9 mouse cellular contexts compared by ENCODE assay signal in genomic region chr1:86381027-86381426, GRCm38 (mm10). TPM values are rescaled to one million over a fixed set of nuclear protein-coding genes. Genes with fewer than 3 reads are reported as not detected.
A peak's percentile ranks its signal among the peaks of the same experiment; 100 is the strongest.
DNase-seq lines count a peak whose midpoint lies in the region; ATAC-seq and TF ChIP-seq lines count a peak whose summit lies in the region.
"Had no signal": no experiment of that assay in that cellular context is flagged by ENCODE, and none has a peak within 500 bp of the region (broad histone marks: within the 10 kb centered on the region; RNA-seq: fewer than 3 reads in every experiment).

No protein-coding gene starts in this region.

- ATAC-seq in forebrain, embryonic 16.5 days = 0 out of 2 replicates have a peak, but pooled peaks have one; percentile 38
- peak; percentile 47 for ATAC-seq in intestine, embryonic 16.5 days
- ATAC-seq in liver, embryonic 12.5 days = peak; percentile 72
- peak; percentile 76 for ATAC-seq in neutrophil, adult 5-6 weeks (ENCODE audit: extremely low read depth, insufficient number of reproducible peaks, low FRiP score, poor library complexity, severe bottlenecking)

- no peaks in the 10 kb centered on the region for H3K79me2 ChIP-seq in C2C12 (ENCODE audit: control insufficient read depth, insufficient read depth)

- peak; percentile 78 for DNase-seq in ES-E14 (ENCODE audit: low read depth, low spot score)
- DNase-seq in c-Kit-positive CD71-positive TER-119-positive erythroid progenitor cells, embryonic 14.5 days (ENCODE audit: low spot score) = peak; percentile 67
- peak; percentile 10 for DNase-seq in yolk sac, embryonic 10.5 days (ENCODE audit: low spot score)

- H3K4me3 ChIP-seq in C2C12 (ENCODE audit: insufficient read depth, poor library complexity, severe bottlenecking) (no peak overlapping the region), ES-E14 (ENCODE audit: insufficient read depth in 1 of 2, low read depth in 1 of 2, low read length in 2 of 2, poor library complexity in 1 of 2, severe bottlenecking in 1 of 2) (peak overlapping the region; percentile 44 to 66; a peak in 3 of 4 replicates)
- H3K4me3 ChIP-seq in forebrain, embryonic 16.5 days (replicated peaks; ENCODE audit: low read length) = no peak overlapping the region
- no peak overlapping the region for H3K4me3 ChIP-seq in intestine, embryonic 16.5 days (ENCODE audit: low read length)
- peak overlapping the region; percentile 43 for H3K4me3 ChIP-seq in liver, embryonic 12.5 days

- no peak overlapping the region; the same call in 1 of the 2 replicates for H3K9ac ChIP-seq in ES-E14 (ENCODE audit: insufficient read depth, low read depth, low read length, poor library complexity, severe bottlenecking)
- no peak overlapping the region for H3K9ac ChIP-seq in forebrain, embryonic 16.5 days (replicated peaks; ENCODE audit: low read depth, low read length)
- no peak overlapping the region for H3K9ac ChIP-seq in intestine, embryonic 16.5 days (ENCODE audit: low read depth, low read length)
- H3K9ac ChIP-seq in liver, embryonic 12.5 days = peak overlapping the region; percentile 54; the same call in 1 of the 2 replicates

- 27% methylated on average over 13 of the region's 13 CpGs for WGBS in forebrain, embryonic 16.5 days
- 28% methylated on average over 13 of the region's 13 CpGs for WGBS in intestine, embryonic 16.5 days
- WGBS in liver, embryonic 12.5 days (ENCODE audit: insufficient replicate concordance) = 9% methylated on average over 13 of the region's 13 CpGs

- no peak overlapping the region for H3K4me2 ChIP-seq in forebrain, embryonic 16.5 days (ENCODE audit: low read length)
- H3K4me2 ChIP-seq in intestine, embryonic 16.5 days (ENCODE audit: low read depth, low read length) = 0 out of 2 replicates have a peak overlapping the region, but pooled peaks have one; percentile 8
- peak overlapping the region; percentile 70 for H3K4me2 ChIP-seq in liver, embryonic 12.5 days

- H3ac ChIP-seq in C2C12 (ENCODE audit: control insufficient read depth, insufficient read length, low read depth) = no peak overlapping the region

- peaks cover 13% of the 10 kb centered on the region for H3K27me3 ChIP-seq in C2C12 (ENCODE audit: control insufficient read depth, insufficient read depth, insufficient read length)
- H3K27me3 ChIP-seq in forebrain, embryonic 16.5 days (replicated peaks; ENCODE audit: control insufficient read depth, insufficient read depth, low read length) = no peaks in the 10 kb centered on the region
- no peaks in the 10 kb centered on the region for H3K27me3 ChIP-seq in intestine, embryonic 16.5 days (replicated peaks; ENCODE audit: control insufficient read depth, insufficient read depth, low read length)
- no peaks in the 10 kb centered on the region for H3K27me3 ChIP-seq in liver, embryonic 12.5 days (replicated peaks)

- peak; percentile 32 for TF ChIP-seq CTCF in C2C12 (IDR thresholded peaks at IDR 0.05; ENCODE audit: control insufficient read depth, insufficient read depth, insufficient read length)

- H3K79me3 ChIP-seq in C2C12 (ENCODE audit: low read depth) = no peaks in the 10 kb centered on the region

- in situ Hi-C loops in ES-E14 (cut with MboI; ENCODE audit: low sequenced_read_pairs in 2 of 2, unreplicated experiment in 2 of 2) = no loop called here

- H3K4me1 ChIP-seq in ES-E14 (ENCODE audit: control insufficient read depth in 2 of 2, insufficient read depth in 2 of 2, low read length in 2 of 2, poor library complexity in 1 of 2) = peaks cover 0 to 4% of the 10 kb centered on the region in 2 experiments; a peak in 2 of 4 replicates
- 0 out of 2 replicates have a peak, but pooled peaks cover 6% of the 10 kb centered on the region for H3K4me1 ChIP-seq in forebrain, embryonic 16.5 days (replicated peaks; ENCODE audit: control insufficient read depth, insufficient read depth, low read length)
- 0 out of 2 replicates have a peak, but pooled peaks cover 2% of the 10 kb centered on the region for H3K4me1 ChIP-seq in intestine, embryonic 16.5 days (ENCODE audit: control insufficient read depth, insufficient read depth, low read length)
- H3K4me1 ChIP-seq in liver, embryonic 12.5 days = peaks cover 14% of the 10 kb centered on the region

- no peak overlapping the region for H3K27ac ChIP-seq in ES-E14 (ENCODE audit: insufficient read depth, low read depth, low read length, poor library complexity, severe bottlenecking)
- no peak overlapping the region for H3K27ac ChIP-seq in forebrain, embryonic 16.5 days (ENCODE audit: low read length)
- H3K27ac ChIP-seq in intestine, embryonic 16.5 days (ENCODE audit: low read length) = no peak overlapping the region
- no peak overlapping the region for H3K27ac ChIP-seq in liver, embryonic 12.5 days

- H3K9me3 ChIP-seq in ES-E14 (ENCODE audit: control insufficient read depth, insufficient read depth, low read depth, low read length) = no peaks in the 10 kb centered on the region
- no peaks in the 10 kb centered on the region for H3K9me3 ChIP-seq in forebrain, embryonic 16.5 days (ENCODE audit: control insufficient read depth, low read length)
- H3K9me3 ChIP-seq in intestine, embryonic 16.5 days (ENCODE audit: control insufficient read depth, low read length) = no peaks in the 10 kb centered on the region
- no peaks in the 10 kb centered on the region for H3K9me3 ChIP-seq in liver, embryonic 12.5 days (replicated peaks)

- H3K36me3 ChIP-seq in C2C12 (ENCODE audit: control insufficient read depth, insufficient read depth) (no peaks in the 10 kb centered on the region), ES-E14 (ENCODE audit: control insufficient read depth, insufficient read depth, low read length, poor library complexity, severe bottlenecking) (no peaks in the 10 kb centered on the region)
- no peaks in the 10 kb centered on the region for H3K36me3 ChIP-seq in forebrain, embryonic 16.5 days (ENCODE audit: control insufficient read depth, insufficient read depth)
- no peaks in the 10 kb centered on the region for H3K36me3 ChIP-seq in intestine, embryonic 16.5 days (ENCODE audit: control insufficient read depth, insufficient read depth, low read length)
- no peaks in the 10 kb centered on the region for H3K36me3 ChIP-seq in liver, embryonic 12.5 days

TF ChIP-seq in C2C12, 6 proteins besides CTCF, POLR2A, EP300 and RAD21:
- TF ChIP-seq MAX (IDR thresholded peaks at IDR 0.05) (no peak), CEBPB (IDR thresholded peaks at IDR 0.05; ENCODE audit: low read depth) (no peak), MYOG (IDR thresholded peaks at IDR 0.05; ENCODE audit: control insufficient read depth, extremely low read depth, insufficient read length) (no peak), USF1 (IDR thresholded peaks at IDR 0.05; ENCODE audit: low read depth) (no peak), FOSL1 (IDR thresholded peaks at IDR 0.05; ENCODE audit: insufficient read depth, low read length, poor library complexity, severe bottlenecking) (no peak)

TF ChIP-seq in ES-E14, 5 proteins besides CTCF, POLR2A, EP300 and RAD21:
- no peak for TF ChIP-seq MAFK (IDR thresholded peaks at IDR 0.05; ENCODE audit: insufficient read depth, low read depth, low read length)
- no peak for TF ChIP-seq ZC3H11A (IDR thresholded peaks at IDR 0.05; ENCODE audit: borderline replicate concordance, low read depth, low read length)
- TF ChIP-seq HCFC1 (IDR thresholded peaks at IDR 0.05; ENCODE audit: borderline replicate concordance, insufficient read depth, low read length) = no peak
- TF ChIP-seq CHD2 (IDR thresholded peaks at IDR 0.05; ENCODE audit: low read depth, low read length) = no peak
- no peak for TF ChIP-seq ZNF384 (IDR thresholded peaks at IDR 0.05; ENCODE audit: low read depth, low read length)
TF ChIP-seq in ES-E14: peak in this region for 0.

RNA-seq across cellular contexts. Expression of gene Ncl, which starts 21.8 kb away (rescaled TPM):
- 286 TPM for polyA plus RNA-seq in C2C12 (2012; fragmentation: generic; extraction: Trizol)
- total RNA-seq in ES-E14 (2012; rRNA removed) = 496 and 529 TPM in 2 replicates
- polyA plus RNA-seq in forebrain, embryonic 16.5 days (2015; fragmentation: Nextera tagmentation; extraction: Ambion mirVana) = 227 and 228 TPM in 2 replicates
- 355 and 416 TPM in 2 replicates for polyA plus RNA-seq in intestine, embryonic 16.5 days (2015; fragmentation: Nextera tagmentation; extraction: Ambion mirVana)
- polyA plus RNA-seq in liver, embryonic 12.5 days (2016; fragmentation: Nextera tagmentation; extraction: Ambion mirVana) = 648 and 660 TPM in 2 replicates
- total RNA-seq in neutrophil, adult 5-6 weeks (2017) = 236 and 246 TPM in 2 replicates

RNA-seq across cellular contexts. Expression of gene Nmur1, which starts 45.0 kb away (rescaled TPM):
- polyA plus RNA-seq in C2C12 (2012; fragmentation: generic; extraction: Trizol) = 0.02 TPM
- total RNA-seq in ES-E14 (2012; rRNA removed) = 0.18 TPM in 1 of 2 replicates, not detected in the other
- not detected in 2 replicates for polyA plus RNA-seq in forebrain, embryonic 16.5 days (2015; fragmentation: Nextera tagmentation; extraction: Ambion mirVana)
- 0.46 and 0.88 TPM in 2 replicates for polyA plus RNA-seq in intestine, embryonic 16.5 days (2015; fragmentation: Nextera tagmentation; extraction: Ambion mirVana)
- polyA plus RNA-seq in liver, embryonic 12.5 days (2016; fragmentation: Nextera tagmentation; extraction: Ambion mirVana) = 0.19 TPM in 1 of 2 replicates, not detected in the other
- total RNA-seq in neutrophil, adult 5-6 weeks (2017) = not detected in 2 replicates
- polyA plus RNA-seq: intestine, embryonic 14.5 days had no signal

RNA-seq across cellular contexts. Expression of gene Tex44, which starts 45.1 kb away (rescaled TPM):
- not detected for polyA plus RNA-seq in C2C12 (2012; fragmentation: generic; extraction: Trizol)
- 0.11 TPM in 1 of 2 replicates, not detected in the other for total RNA-seq in ES-E14 (2012; rRNA removed)
- not detected in 2 replicates for polyA plus RNA-seq in forebrain, embryonic 16.5 days (2015; fragmentation: Nextera tagmentation; extraction: Ambion mirVana)
- not detected in 2 replicates for polyA plus RNA-seq in intestine, embryonic 16.5 days (2015; fragmentation: Nextera tagmentation; extraction: Ambion mirVana)
- not detected in 2 replicates for polyA plus RNA-seq in liver, embryonic 12.5 days (2016; fragmentation: Nextera tagmentation; extraction: Ambion mirVana)
- total RNA-seq in neutrophil, adult 5-6 weeks (2017) = not detected in 2 replicates
- polyA plus RNA-seq: intestine, embryonic 14.5 days had no signal

Comparison
In these comparisons a context has a peak if more than half of its experiments do, and no peak if none do; other contexts are left out.
1. H3K4me3 ChIP-seq: peak in ES-E14 (2 of 2) and liver, embryonic 12.5 days (single experiment); none in C2C12 (single experiment), forebrain, embryonic 16.5 days (single experiment) and intestine, embryonic 16.5 days (single experiment).
2. DNase-seq: peak in every context shown above with its lines; median percentile 78 in ES-E14; 67 in c-Kit-positive CD71-positive TER-119-positive erythroid progenitor cells, embryonic 14.5 days; 10 in yolk sac, embryonic 10.5 days.
3. Peak in every context shown above with its lines, with median percentiles within 50 percentile points of each other: ATAC-seq.